28 mouse cellular contexts compared by ENCODE assay signal in genomic region chr15:64541395-64541794, GRCm38 (mm10).
A peak's percentile ranks its signal among the peaks of the same experiment; 100 is the strongest.
DNase-seq lines count a peak whose midpoint lies in the region; ATAC-seq and TF ChIP-seq lines count a peak whose summit lies in the region.
"Had no signal": no experiment of that assay in that cellular context is flagged by ENCODE, and none has a peak within 500 bp of the region (broad histone marks: within the 10 kb centered on the region; RNA-seq: fewer than 3 reads in every experiment).

No protein-coding gene starts in this region.

- H3K4me3 ChIP-seq in gastrocnemius, adult 2 months = no peak overlapping the region
- H3K4me3 ChIP-seq in hindbrain, embryonic 13.5 days = no peak overlapping the region
- H3K4me3 ChIP-seq in hindbrain, embryonic 16.5 days (ENCODE audit: low read length) = no peak overlapping the region
- H3K4me3 ChIP-seq in bone marrow macrophage, adult 2 months (ENCODE audit: insufficient read depth, low read length) = no peak overlapping the region
- H3K4me3 ChIP-seq in neural tube, embryonic 14.5 days (ENCODE audit: low read depth, low read length) = no peak overlapping the region
- H3K4me3 ChIP-seq: forebrain, embryonic 13.5 days; heart, embryonic 10.5 days; heart, embryonic 15.5 days; limb, embryonic 13.5 days; lung, embryonic 15.5 days; megakaryocyte, embryonic 14.5 days had no signal

- 62% methylated on average over 3 of the region's 3 CpGs for WGBS in hindbrain, embryonic 13.5 days
- WGBS in hindbrain, embryonic 16.5 days = 53% methylated on average over 3 of the region's 3 CpGs
- WGBS in neural tube, embryonic 14.5 days = 57% methylated on average over 3 of the region's 3 CpGs

- no peaks in the 10 kb centered on the region for H3K9me3 ChIP-seq in hindbrain, embryonic 13.5 days
- no peaks in the 10 kb centered on the region for H3K9me3 ChIP-seq in hindbrain, embryonic 16.5 days (ENCODE audit: control insufficient read depth, low read length)
- no peaks in the 10 kb centered on the region for H3K9me3 ChIP-seq in neural tube, embryonic 14.5 days (ENCODE audit: control insufficient read depth, low read length)
- H3K9me3 ChIP-seq: forebrain, embryonic 13.5 days; G1E; heart, embryonic 10.5 days; heart, embryonic 15.5 days; limb, embryonic 13.5 days; lung, embryonic 15.5 days; megakaryocyte, embryonic 14.5 days had no signal

- no peak overlapping the region for H3K9ac ChIP-seq in hindbrain, embryonic 13.5 days
- no peak overlapping the region for H3K9ac ChIP-seq in hindbrain, embryonic 16.5 days (ENCODE audit: low read depth, low read length)
- no peak overlapping the region for H3K9ac ChIP-seq in neural tube, embryonic 14.5 days (replicated peaks; ENCODE audit: low read depth, low read length)
- H3K9ac ChIP-seq: forebrain, embryonic 13.5 days; heart, embryonic 15.5 days; limb, embryonic 13.5 days; lung, embryonic 15.5 days had no signal

- peak overlapping the region; percentile 84 for H3K27ac ChIP-seq in gastrocnemius, adult 2 months
- peak overlapping the region; percentile 44 for H3K27ac ChIP-seq in hindbrain, embryonic 13.5 days
- no peak overlapping the region for H3K27ac ChIP-seq in hindbrain, embryonic 16.5 days (ENCODE audit: low read depth, low read length)
- peak overlapping the region; percentile 87 for H3K27ac ChIP-seq in bone marrow macrophage, adult 2 months (ENCODE audit: insufficient read depth, low read depth, low read length)
- H3K27ac ChIP-seq in neural tube, embryonic 14.5 days (ENCODE audit: low read depth, low read length) = no peak overlapping the region
- H3K27ac ChIP-seq: forebrain, embryonic 13.5 days; heart, embryonic 10.5 days; heart, embryonic 15.5 days; limb, embryonic 13.5 days; lung, embryonic 15.5 days had no signal

- TF ChIP-seq POLR2A in bone marrow macrophage, adult 2 months (IDR thresholded peaks at IDR 0.05; ENCODE audit: borderline replicate concordance, low read depth, low read length) = no peak

- peaks cover 12% of the 10 kb centered on the region for H3K4me1 ChIP-seq in hindbrain, embryonic 13.5 days (replicated peaks)
- no peaks in the 10 kb centered on the region for H3K4me1 ChIP-seq in hindbrain, embryonic 16.5 days (ENCODE audit: control insufficient read depth, insufficient read depth, low read depth, low read length)
- peaks cover 24% of the 10 kb centered on the region for H3K4me1 ChIP-seq in bone marrow macrophage, adult 2 months (ENCODE audit: control insufficient read depth, insufficient read depth, low read length)
- H3K4me1 ChIP-seq in neural tube, embryonic 14.5 days (ENCODE audit: control insufficient read depth, insufficient read depth, low read length) = peaks cover 6% of the 10 kb centered on the region; the same call in 1 of the 2 replicates
- H3K4me1 ChIP-seq: forebrain, embryonic 13.5 days; heart, embryonic 10.5 days; heart, embryonic 15.5 days; limb, embryonic 13.5 days; lung, embryonic 15.5 days; megakaryocyte, embryonic 14.5 days had no signal

- intact Hi-C loops in gastrocnemius, adult 2 months (cut with DNase I) = no loop called here
- intact Hi-C loops in gastrocnemius, postnatal 14 days (cut with DNase I; ENCODE audit: low total_unique reads) = no loop called here

- no peak for ATAC-seq in hindbrain, embryonic 13.5 days (ENCODE audit: low FRiP score)
- ATAC-seq in hindbrain, embryonic 16.5 days = no peak
- ATAC-seq in neural tube, embryonic 14.5 days (ENCODE audit: low read depth) = peak; percentile 47; the same call in 1 of the 2 replicates
- ATAC-seq: forebrain, embryonic 13.5 days; intestine, postnatal 0 days had no signal

- no peak for DNase-seq in gastrocnemius, adult 2 months
- DNase-seq in gastrocnemius, postnatal 14 days = no peak
- DNase-seq in urinary bladder, postnatal 25 days (ENCODE audit: low spot score) = no peak
- DNase-seq: adrenal gland, adult 8-10 months; cerebellum, adult 11 months; cerebellum, adult 9-10 months; cerebellum, postnatal 36 days; kidney, adult 9 months; kidney, postnatal 10 days; layer of hippocampus, adult 9-11 months; lung, postnatal 36 days; midbrain, embryonic 14.5 days; right cerebral cortex, postnatal 4 days; thymus, adult 2 months; thymus, postnatal 36 days had no signal

- no peaks in the 10 kb centered on the region for H3K36me3 ChIP-seq in hindbrain, embryonic 13.5 days
- H3K36me3 ChIP-seq in hindbrain, embryonic 16.5 days (ENCODE audit: control insufficient read depth, insufficient read depth, low read length) = no peaks in the 10 kb centered on the region
- no peaks in the 10 kb centered on the region for H3K36me3 ChIP-seq in neural tube, embryonic 14.5 days (ENCODE audit: control insufficient read depth, insufficient read depth, low read length)
- H3K36me3 ChIP-seq: G1E; heart, embryonic 10.5 days; heart, embryonic 15.5 days; limb, embryonic 13.5 days; lung, embryonic 15.5 days had no signal

- TF ChIP-seq CTCF in gastrocnemius, adult 2 months (IDR thresholded peaks at IDR 0.05) = no peak
- TF ChIP-seq CTCF in bone marrow macrophage, adult 2 months (IDR thresholded peaks at IDR 0.05; ENCODE audit: low read depth, low read length) = no peak

- no peaks in the 10 kb centered on the region for H3K27me3 ChIP-seq in hindbrain, embryonic 13.5 days
- H3K27me3 ChIP-seq in hindbrain, embryonic 16.5 days (replicated peaks; ENCODE audit: control insufficient read depth, insufficient read depth, low read length) = no peaks in the 10 kb centered on the region
- H3K27me3 ChIP-seq in neural tube, embryonic 14.5 days (ENCODE audit: control insufficient read depth, insufficient read depth, low read length) = no peaks in the 10 kb centered on the region
- H3K27me3 ChIP-seq: forebrain, embryonic 13.5 days; heart, embryonic 15.5 days; limb, embryonic 13.5 days; lung, embryonic 15.5 days; megakaryocyte, embryonic 14.5 days had no signal

- H3K4me2 ChIP-seq in hindbrain, embryonic 13.5 days = no peak overlapping the region
- H3K4me2 ChIP-seq in hindbrain, embryonic 16.5 days (ENCODE audit: low read length) = no peak overlapping the region
- no peak overlapping the region for H3K4me2 ChIP-seq in neural tube, embryonic 14.5 days (ENCODE audit: low read depth, low read length)
- H3K4me2 ChIP-seq: forebrain, embryonic 13.5 days; heart, embryonic 15.5 days; limb, embryonic 13.5 days; liver, embryonic 11.5 days; lung, embryonic 15.5 days had no signal

Comparison
In these comparisons a context has a peak if more than half of its experiments do, and no peak if none do; other contexts are left out.
1. H3K27ac ChIP-seq: peak in gastrocnemius, adult 2 months (single experiment), hindbrain, embryonic 13.5 days (single experiment) and bone marrow macrophage, adult 2 months (single experiment); none in hindbrain, embryonic 16.5 days (single experiment) and neural tube, embryonic 14.5 days (single experiment).